Mouse (Mus musculus): ENCODE results near the gene Rcor1. TPM values are rescaled to one million over a fixed set of nuclear protein-coding genes. Genes with fewer than 3 reads are reported as not detected.

Gene Rcor1
- total RNA-seq, 1 experiment = 13.0 TPM

DNA sequence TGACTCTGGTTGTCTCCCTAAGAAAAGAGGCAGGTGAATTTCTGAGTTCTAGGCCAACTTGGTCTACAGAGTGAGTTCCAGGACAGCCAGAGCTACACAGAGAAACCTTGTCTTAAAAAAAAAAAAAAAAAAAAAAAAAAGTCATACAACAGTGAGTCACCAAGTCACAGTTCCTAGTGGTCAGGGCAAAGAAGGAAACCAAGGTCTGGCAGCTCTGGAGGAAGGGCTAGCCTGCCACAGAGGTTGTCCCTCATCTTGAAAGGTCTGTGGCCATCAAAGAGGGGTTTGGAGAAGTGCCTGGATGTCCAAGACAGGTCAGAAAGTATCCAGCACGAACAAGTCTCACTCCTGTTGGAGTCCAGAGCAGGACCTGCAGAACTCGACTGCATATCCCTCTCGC is 22.3 kb upstream of the Rcor1 start:
- Histone ChIP-seq H3K36me3 (ENCODE audit: control insufficient read depth, insufficient read depth, low read length, poor library complexity, severe bottlenecking) (no peaks in the 10 kb centered on the region), H3K9me3 (ENCODE audit: control insufficient read depth, insufficient read depth, low read depth, low read length) (no peaks in the 10 kb centered on the region), H3K4me1 (ENCODE audit: control insufficient read depth in 2 of 2, insufficient read depth in 2 of 2, low read length in 2 of 2, poor library complexity in 1 of 2) (no peaks in the 10 kb centered on the region), H3K4me3 (ENCODE audit: insufficient read depth in 1 of 2, low read depth in 1 of 2, low read length in 2 of 2, poor library complexity in 1 of 2, severe bottlenecking in 1 of 2) (no peak overlapping the region), H3K27ac (ENCODE audit: insufficient read depth, low read depth, low read length, poor library complexity, severe bottlenecking) (no peak overlapping the region), H3K9ac (ENCODE audit: insufficient read depth, low read depth, low read length, poor library complexity, severe bottlenecking) (no peak overlapping the region)
- no peak for TF ChIP-seq ZC3H11A (IDR thresholded peaks at IDR 0.05; ENCODE audit: borderline replicate concordance, low read depth, low read length)
- in situ Hi-C loops (cut with MboI; ENCODE audit: low sequenced_read_pairs in 2 of 2, unreplicated experiment in 2 of 2) = no loop called here
- DNase-seq (ENCODE audit: low read depth, low spot score) = no peak

DNA sequence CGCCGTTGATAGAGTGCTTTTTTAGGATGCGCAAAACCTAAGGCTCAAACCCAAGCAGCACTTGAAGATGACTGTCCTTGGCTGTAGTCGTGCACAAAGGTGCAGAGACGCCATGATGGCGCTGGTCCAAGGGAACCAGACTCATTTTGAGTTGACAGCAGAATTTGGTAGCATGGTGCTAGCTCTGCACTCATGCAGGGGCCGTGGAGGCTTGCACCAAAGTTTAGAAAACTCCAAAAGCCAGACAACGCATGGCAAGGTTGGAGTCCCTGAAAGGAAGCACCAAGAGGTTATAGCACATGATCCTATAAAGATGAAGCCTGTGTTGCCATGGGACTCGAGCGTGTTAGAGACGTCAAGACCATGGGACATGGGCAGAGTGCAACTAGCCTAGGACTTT is 21.1 kb upstream of the Rcor1 start:
- Histone ChIP-seq H3K9ac (ENCODE audit: insufficient read depth, low read depth, low read length, poor library complexity, severe bottlenecking) (no peak overlapping the region), H3K4me1 (ENCODE audit: control insufficient read depth in 2 of 2, insufficient read depth in 2 of 2, low read length in 2 of 2, poor library complexity in 1 of 2) (no peaks in the 10 kb centered on the region), H3K36me3 (ENCODE audit: control insufficient read depth, insufficient read depth, low read length, poor library complexity, severe bottlenecking) (no peaks in the 10 kb centered on the region), H3K27ac (ENCODE audit: insufficient read depth, low read depth, low read length, poor library complexity, severe bottlenecking) (no peak overlapping the region), H3K9me3 (ENCODE audit: control insufficient read depth, insufficient read depth, low read depth, low read length) (no peaks in the 10 kb centered on the region), H3K4me3 (ENCODE audit: insufficient read depth in 1 of 2, low read depth in 1 of 2, low read length in 2 of 2, poor library complexity in 1 of 2, severe bottlenecking in 1 of 2) (no peak overlapping the region)
- in situ Hi-C loops (cut with MboI; ENCODE audit: low sequenced_read_pairs in 2 of 2, unreplicated experiment in 2 of 2) = no loop called here
- no peak for DNase-seq (ENCODE audit: low read depth, low spot score)
- TF ChIP-seq HCFC1 (IDR thresholded peaks at IDR 0.05; ENCODE audit: borderline replicate concordance, insufficient read depth, low read length) (no peak), ZNF384 (IDR thresholded peaks at IDR 0.05; ENCODE audit: low read depth, low read length) (no peak)

DNA sequence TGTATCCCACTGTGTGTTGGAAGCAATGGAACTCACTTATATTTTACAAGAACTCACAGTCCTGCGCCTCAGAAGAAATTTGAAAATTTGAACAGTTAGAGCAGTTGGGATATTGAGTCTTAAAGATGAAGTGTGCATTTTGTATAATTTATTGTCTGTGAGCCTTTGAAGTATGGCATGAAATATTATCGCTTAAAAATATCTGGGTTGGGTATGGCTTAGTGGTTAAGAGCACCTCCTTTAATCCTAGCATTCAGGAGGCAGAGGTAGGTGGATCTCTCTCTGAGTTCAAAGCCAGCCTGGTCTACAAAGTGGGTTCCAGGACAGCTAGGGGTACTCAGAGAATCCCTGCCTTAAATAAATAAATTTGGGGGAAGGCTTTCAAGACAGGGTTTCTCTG is 20.1 kb upstream of the Rcor1 start:
- DNase-seq (ENCODE audit: low read depth, low spot score) = no peak
- Histone ChIP-seq H3K4me3 (ENCODE audit: insufficient read depth in 1 of 2, low read depth in 1 of 2, low read length in 2 of 2, poor library complexity in 1 of 2, severe bottlenecking in 1 of 2) (no peak overlapping the region), H3K27ac (ENCODE audit: insufficient read depth, low read depth, low read length, poor library complexity, severe bottlenecking) (no peak overlapping the region), H3K9ac (ENCODE audit: insufficient read depth, low read depth, low read length, poor library complexity, severe bottlenecking) (no peak overlapping the region), H3K36me3 (ENCODE audit: control insufficient read depth, insufficient read depth, low read length, poor library complexity, severe bottlenecking) (no peaks in the 10 kb centered on the region), H3K4me1 (ENCODE audit: control insufficient read depth in 2 of 2, insufficient read depth in 2 of 2, low read length in 2 of 2, poor library complexity in 1 of 2) (no peaks in the 10 kb centered on the region), H3K9me3 (ENCODE audit: control insufficient read depth, insufficient read depth, low read depth, low read length) (no peaks in the 10 kb centered on the region)
- no peak for TF ChIP-seq MAFK (IDR thresholded peaks at IDR 0.05; ENCODE audit: insufficient read depth, low read depth, low read length)
- TF ChIP-seq CHD2 (IDR thresholded peaks at IDR 0.05; ENCODE audit: low read depth, low read length) = no peak
- TF ChIP-seq ZNF384 (IDR thresholded peaks at IDR 0.05; ENCODE audit: low read depth, low read length) = no peak
- no peak for TF ChIP-seq ZC3H11A (IDR thresholded peaks at IDR 0.05; ENCODE audit: borderline replicate concordance, low read depth, low read length)
- no peak for TF ChIP-seq HCFC1 (IDR thresholded peaks at IDR 0.05; ENCODE audit: borderline replicate concordance, insufficient read depth, low read length)
- in situ Hi-C loops (cut with MboI; ENCODE audit: low sequenced_read_pairs in 2 of 2, unreplicated experiment in 2 of 2) = no loop called here

DNA sequence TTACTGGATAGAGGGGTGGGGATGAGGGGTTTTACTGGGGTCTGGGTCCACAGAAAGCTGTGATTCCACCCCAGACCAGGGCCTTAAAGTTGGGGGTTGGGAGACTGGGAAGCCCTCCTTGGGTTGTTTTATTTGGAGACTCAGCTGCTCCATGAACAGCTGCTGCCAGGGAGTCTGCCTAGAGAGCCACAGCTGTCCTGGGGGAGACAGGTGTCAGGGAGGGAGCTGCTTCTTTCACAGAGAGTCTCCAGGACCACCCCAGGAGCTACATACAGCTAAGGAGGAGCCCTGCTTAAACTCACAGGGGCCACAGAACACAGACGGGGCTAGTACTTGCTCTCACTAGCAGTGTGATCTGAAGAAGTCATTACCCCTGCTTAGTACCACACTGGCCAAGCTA is 18.0 kb upstream of the Rcor1 start:
- H3K36me3 ChIP-seq (ENCODE audit: control insufficient read depth, insufficient read depth, low read length, poor library complexity, severe bottlenecking) = no peaks in the 10 kb centered on the region
- TF ChIP-seq MAFK (IDR thresholded peaks at IDR 0.05; ENCODE audit: insufficient read depth, low read depth, low read length) (no peak), HCFC1 (IDR thresholded peaks at IDR 0.05; ENCODE audit: borderline replicate concordance, insufficient read depth, low read length) (no peak), CHD2 (IDR thresholded peaks at IDR 0.05; ENCODE audit: low read depth, low read length) (no peak), ZNF384 (IDR thresholded peaks at IDR 0.05; ENCODE audit: low read depth, low read length) (no peak), ZC3H11A (IDR thresholded peaks at IDR 0.05; ENCODE audit: borderline replicate concordance, low read depth, low read length) (no peak)
- no peak overlapping the region for H3K9ac ChIP-seq (ENCODE audit: insufficient read depth, low read depth, low read length, poor library complexity, severe bottlenecking)
- H3K4me1 ChIP-seq (ENCODE audit: control insufficient read depth in 2 of 2, insufficient read depth in 2 of 2, low read length in 2 of 2, poor library complexity in 1 of 2) = no peaks in the 10 kb centered on the region
- H3K4me3 ChIP-seq (ENCODE audit: insufficient read depth in 1 of 2, low read depth in 1 of 2, low read length in 2 of 2, poor library complexity in 1 of 2, severe bottlenecking in 1 of 2) = no peak overlapping the region
- in situ Hi-C loops (cut with MboI; ENCODE audit: low sequenced_read_pairs in 2 of 2, unreplicated experiment in 2 of 2) = no loop called here
- DNase-seq (ENCODE audit: low read depth, low spot score) = no peak
- H3K27ac ChIP-seq (ENCODE audit: insufficient read depth, low read depth, low read length, poor library complexity, severe bottlenecking) = no peak overlapping the region
- no peaks in the 10 kb centered on the region for H3K9me3 ChIP-seq (ENCODE audit: control insufficient read depth, insufficient read depth, low read depth, low read length)

DNA sequence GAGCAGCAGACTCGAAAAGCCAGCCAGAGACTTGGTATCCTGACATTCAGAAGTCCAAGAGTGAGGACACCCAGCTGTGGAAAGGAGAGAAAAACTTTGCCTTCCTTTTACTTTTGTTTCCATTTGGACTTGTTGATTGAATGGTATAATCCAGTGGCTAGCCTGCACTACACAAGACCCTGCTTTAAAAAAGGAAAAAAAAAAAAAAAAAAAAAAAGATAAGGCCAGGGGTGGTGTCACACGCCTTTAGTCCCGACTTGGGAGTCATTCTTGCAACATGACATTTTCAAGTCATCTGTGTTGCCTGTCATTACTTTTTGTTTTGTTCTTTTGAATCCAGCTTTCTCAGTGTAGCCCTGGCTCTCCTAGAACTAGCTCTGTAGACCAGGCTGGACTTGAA is 17.6 kb upstream of the Rcor1 start:
- Histone ChIP-seq H3K4me3 (ENCODE audit: insufficient read depth in 1 of 2, low read depth in 1 of 2, low read length in 2 of 2, poor library complexity in 1 of 2, severe bottlenecking in 1 of 2) (no peak overlapping the region), H3K36me3 (ENCODE audit: control insufficient read depth, insufficient read depth, low read length, poor library complexity, severe bottlenecking) (no peaks in the 10 kb centered on the region), H3K4me1 (ENCODE audit: control insufficient read depth in 2 of 2, insufficient read depth in 2 of 2, low read length in 2 of 2, poor library complexity in 1 of 2) (no peaks in the 10 kb centered on the region), H3K27ac (ENCODE audit: insufficient read depth, low read depth, low read length, poor library complexity, severe bottlenecking) (no peak overlapping the region), H3K9ac (ENCODE audit: insufficient read depth, low read depth, low read length, poor library complexity, severe bottlenecking) (no peak overlapping the region), H3K9me3 (ENCODE audit: control insufficient read depth, insufficient read depth, low read depth, low read length) (no peaks in the 10 kb centered on the region)
- TF ChIP-seq CHD2 (IDR thresholded peaks at IDR 0.05; ENCODE audit: low read depth, low read length) (no peak), ZC3H11A (IDR thresholded peaks at IDR 0.05; ENCODE audit: borderline replicate concordance, low read depth, low read length) (no peak), MAFK (IDR thresholded peaks at IDR 0.05; ENCODE audit: insufficient read depth, low read depth, low read length) (no peak), HCFC1 (IDR thresholded peaks at IDR 0.05; ENCODE audit: borderline replicate concordance, insufficient read depth, low read length) (no peak), ZNF384 (IDR thresholded peaks at IDR 0.05; ENCODE audit: low read depth, low read length) (no peak)
- DNase-seq (ENCODE audit: low read depth, low spot score) = no peak
- in situ Hi-C loops (cut with MboI; ENCODE audit: low sequenced_read_pairs in 2 of 2, unreplicated experiment in 2 of 2) = no loop called here

Data from ES-E14 (cell line).